Mouse (Mus musculus) C2C12 (cell line): ENCODE data around the gene Slc38a9. TPM values are rescaled to one million over a fixed set of nuclear protein-coding genes. Genes with fewer than 3 reads are reported as not detected.

Experiments used
- H3K27me3 ChIP-seq: one replicate; pipeline ENCODE4 v1.6.1; 2011; ENCODE audit not compliant: control insufficient read depth, insufficient read depth, insufficient read length
- H3K36me3 ChIP-seq: one replicate; pipeline ENCODE4 v1.6.1; 2011; ENCODE audit not compliant: control insufficient read depth, insufficient read depth
- H3K4me3 ChIP-seq: one replicate; pipeline ENCODE4 v1.5.1; 2011; ENCODE audit warnings: mild to moderate bottlenecking, control low read depth; ENCODE audit not compliant: poor library complexity, insufficient read depth, severe bottlenecking
- H3K79me2 ChIP-seq: one replicate; pipeline ENCODE4 v1.6.1; 2011; ENCODE audit not compliant: control insufficient read depth, insufficient read depth
- H3K79me3 ChIP-seq: one replicate; pipeline ENCODE4 v1.6.1; 2011; ENCODE audit warnings: low read depth, control low read depth
- H3ac ChIP-seq: one replicate; pipeline ENCODE3; 2011; ENCODE audit warnings: low read depth; ENCODE audit not compliant: control insufficient read depth, insufficient read length
- CEBPB ChIP-seq: IDR thresholded peaks from one replicate; pipeline ENCODE4 v1.6.1; 2011; ENCODE audit warnings: low read depth, mild to moderate bottlenecking, control low read depth, moderate library complexity
- CTCF ChIP-seq: IDR thresholded peaks from one replicate; pipeline ENCODE4 v1.5.1; 2011; ENCODE audit not compliant: control insufficient read depth, insufficient read depth, insufficient read length
- FOSL1 ChIP-seq: IDR thresholded peaks from one replicate; pipeline ENCODE4 v1.8.0; 2011; ENCODE audit warnings: mild to moderate bottlenecking, low read length; ENCODE audit not compliant: poor library complexity, insufficient read depth, severe bottlenecking
- MAX ChIP-seq: IDR thresholded peaks from one replicate; pipeline ENCODE4 v1.6.1; 2011; ENCODE audit warnings: mild to moderate bottlenecking, control low read depth
- MYOD1 ChIP-seq: IDR thresholded peaks from one replicate; pipeline ENCODE4 v1.6.1; 2011; ENCODE audit warnings: low read depth; ENCODE audit not compliant: control insufficient read depth, insufficient read length
- MYOG ChIP-seq: IDR thresholded peaks from one replicate; pipeline ENCODE4 v1.6.1; 2011; ENCODE audit not compliant: control insufficient read depth, insufficient read length; ENCODE audit errors: extremely low read depth
- USF1 ChIP-seq: IDR thresholded peaks from one replicate; pipeline ENCODE4 v1.6.1; 2011; ENCODE audit warnings: low read depth, mild to moderate bottlenecking, control low read depth, moderate library complexity
- polyA plus RNA-seq: library from polyadenylated mRNA; unstranded; fragments of >200 nt; fragmentation: generic; extraction: Trizol; gene quantifications from one replicate; pipeline ENCODE4 v1.2.1, GENCODE M21; 2012; ENCODE audit warnings: missing spikeins

Gene Slc38a9
- polyA plus RNA-seq, 1 experiment = 1.5 TPM

DNA sequence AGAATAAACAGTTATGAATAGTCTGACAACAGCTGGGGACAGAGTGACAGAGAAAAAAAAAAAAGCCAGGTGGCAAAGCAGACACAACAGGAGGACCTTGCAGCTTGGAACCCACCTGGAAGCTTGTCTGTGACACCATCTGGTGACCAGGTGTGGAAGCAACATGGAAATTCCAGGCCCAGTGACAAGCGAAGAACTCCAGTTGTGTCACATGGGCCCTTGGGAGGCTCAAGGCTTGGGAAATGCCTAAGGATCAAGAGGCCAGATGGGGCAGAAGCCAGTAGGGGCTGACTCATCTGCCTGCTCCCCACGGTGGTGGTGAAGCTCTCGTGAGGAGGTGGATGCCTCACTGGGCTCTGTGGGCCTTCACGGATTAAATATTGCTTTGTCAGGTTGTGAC lies 94.3 kb downstream of the Slc38a9 start:
- H3ac ChIP-seq = no peak overlapping the region
- H3K79me3 ChIP-seq = no peaks in the 10 kb centered on the region
- no peaks in the 10 kb centered on the region for H3K36me3 ChIP-seq
- no peaks in the 10 kb centered on the region for H3K27me3 ChIP-seq
- no peaks in the 10 kb centered on the region for H3K79me2 ChIP-seq
- H3K4me3 ChIP-seq = no peak overlapping the region
- no peak for TF ChIP-seq FOSL1
- no peak for TF ChIP-seq MYOD1
- no peak for TF ChIP-seq MAX
- TF ChIP-seq CTCF = no peak
- TF ChIP-seq USF1 = peak; percentile 32

DNA sequence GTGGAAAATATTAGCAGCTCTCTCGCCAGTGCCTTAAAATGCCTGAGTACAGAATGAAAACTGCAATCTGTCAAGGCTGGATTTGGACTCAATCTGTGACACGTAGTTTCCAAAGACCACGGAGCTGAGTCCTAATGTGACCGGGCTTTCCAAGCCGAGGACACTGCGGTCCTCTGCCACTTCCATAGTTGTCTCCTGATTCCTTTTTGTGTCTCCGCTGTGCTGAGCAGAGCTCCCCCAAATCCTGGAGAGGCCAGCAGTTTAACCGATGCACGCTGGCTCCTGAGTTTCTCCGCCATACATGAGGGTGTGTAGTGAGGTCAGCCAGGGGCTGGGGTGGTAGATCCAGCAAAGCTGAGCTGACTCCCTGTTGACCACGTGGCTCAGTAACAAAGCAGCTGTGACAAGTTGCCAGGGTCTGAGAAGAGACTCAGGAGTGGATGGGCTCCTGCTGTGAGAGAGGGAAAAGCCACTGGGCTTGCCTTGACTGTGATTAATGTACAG lies 95.0 kb downstream of the Slc38a9 start:
- Histone ChIP-seq H3K79me2 (no peaks in the 10 kb centered on the region), H3K27me3 (no peaks in the 10 kb centered on the region), H3K79me3 (no peaks in the 10 kb centered on the region), H3ac (no peak overlapping the region), H3K4me3 (no peak overlapping the region), H3K36me3 (no peaks in the 10 kb centered on the region)
- TF ChIP-seq USF1 = peak; percentile 32
- no peak for TF ChIP-seq CTCF

DNA sequence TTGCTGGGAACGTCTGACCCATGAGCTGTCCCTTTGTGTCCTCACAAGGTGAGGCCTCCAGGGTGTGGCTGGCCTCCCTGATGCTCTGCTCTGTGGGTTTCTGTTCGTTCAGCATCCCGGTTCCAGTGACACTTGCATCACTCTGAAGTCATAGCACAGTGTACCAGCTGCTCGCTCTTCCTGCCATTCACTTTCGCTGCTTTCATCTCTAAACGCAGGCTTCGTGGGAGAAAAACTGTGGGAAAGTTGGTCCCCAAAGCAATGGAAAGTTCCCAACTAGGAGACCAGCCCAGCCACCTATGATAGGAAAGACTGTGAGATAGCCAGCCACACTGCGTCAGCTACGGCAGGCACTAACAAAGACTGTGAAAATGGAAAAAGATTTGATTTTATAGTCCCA lies 96.8 kb downstream of the Slc38a9 start:
- H3ac ChIP-seq = no peak overlapping the region
- H3K79me2 ChIP-seq = no peaks in the 10 kb centered on the region
- H3K27me3 ChIP-seq = no peaks in the 10 kb centered on the region
- no peak overlapping the region for H3K4me3 ChIP-seq
- TF ChIP-seq MYOG (no peak), MYOD1 (no peak), FOSL1 (no peak), MAX (no peak), CTCF (no peak), USF1 (no peak), CEBPB (no peak)
- no peaks in the 10 kb centered on the region for H3K36me3 ChIP-seq
- H3K79me3 ChIP-seq = no peaks in the 10 kb centered on the region

DNA sequence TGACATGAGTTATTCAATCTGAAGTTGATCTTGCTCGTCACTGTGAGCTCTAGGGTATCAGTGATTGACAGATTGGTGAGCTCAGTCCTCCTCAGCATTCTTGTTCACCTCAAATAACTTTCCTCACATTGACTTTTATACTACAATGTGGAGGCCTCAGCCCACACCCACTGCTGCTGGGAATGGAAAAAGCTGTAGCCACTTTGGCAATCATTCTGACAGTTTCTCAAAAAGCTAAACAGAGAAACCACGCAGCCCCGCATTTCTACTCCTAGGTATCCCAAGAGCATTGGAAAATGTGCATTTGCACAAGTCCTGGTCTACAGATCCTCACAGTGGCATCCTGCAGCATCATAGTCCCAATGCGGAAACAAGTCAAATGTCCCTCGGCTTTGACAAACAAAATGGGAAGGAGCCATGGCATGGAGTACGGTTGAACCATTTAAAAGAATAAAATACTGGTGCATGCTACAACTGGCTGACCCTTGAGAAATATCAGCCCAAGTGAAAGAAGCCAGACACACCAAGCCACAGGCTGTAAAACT lies 98.1 kb downstream of the Slc38a9 start:
- Histone ChIP-seq H3K79me2 (no peaks in the 10 kb centered on the region), H3K4me3 (no peak overlapping the region), H3K79me3 (no peaks in the 10 kb centered on the region), H3K36me3 (no peaks in the 10 kb centered on the region), H3K27me3 (no peaks in the 10 kb centered on the region), H3ac (no peak overlapping the region)
- TF ChIP-seq CTCF (no peak), MYOG (no peak), FOSL1 (no peak), MYOD1 (no peak), USF1 (no peak), MAX (no peak), CEBPB (no peak)

DNA sequence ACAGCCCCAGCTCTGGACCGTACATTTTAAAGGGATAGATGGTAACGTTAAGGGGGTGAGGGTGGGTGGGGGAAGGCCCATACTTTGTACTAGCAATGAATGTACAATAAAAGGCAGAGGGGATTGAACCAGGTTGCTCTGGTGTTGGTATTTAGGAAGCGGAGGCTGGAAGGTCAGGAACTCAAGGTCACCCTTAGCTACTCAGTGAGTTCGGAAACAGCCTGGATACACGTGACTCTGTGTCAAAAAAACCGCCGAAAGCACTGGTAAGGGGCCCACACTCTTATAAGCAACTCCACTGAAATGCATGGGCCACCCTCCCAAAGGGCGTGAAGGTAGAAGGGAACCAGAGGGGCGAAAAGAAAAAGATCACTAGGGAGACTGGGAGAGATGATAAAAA lies 98.8 kb downstream of the Slc38a9 start:
- TF ChIP-seq MAX (no peak), MYOG (no peak), CEBPB (no peak), FOSL1 (no peak), USF1 (no peak), MYOD1 (no peak), CTCF (no peak)

DNA sequence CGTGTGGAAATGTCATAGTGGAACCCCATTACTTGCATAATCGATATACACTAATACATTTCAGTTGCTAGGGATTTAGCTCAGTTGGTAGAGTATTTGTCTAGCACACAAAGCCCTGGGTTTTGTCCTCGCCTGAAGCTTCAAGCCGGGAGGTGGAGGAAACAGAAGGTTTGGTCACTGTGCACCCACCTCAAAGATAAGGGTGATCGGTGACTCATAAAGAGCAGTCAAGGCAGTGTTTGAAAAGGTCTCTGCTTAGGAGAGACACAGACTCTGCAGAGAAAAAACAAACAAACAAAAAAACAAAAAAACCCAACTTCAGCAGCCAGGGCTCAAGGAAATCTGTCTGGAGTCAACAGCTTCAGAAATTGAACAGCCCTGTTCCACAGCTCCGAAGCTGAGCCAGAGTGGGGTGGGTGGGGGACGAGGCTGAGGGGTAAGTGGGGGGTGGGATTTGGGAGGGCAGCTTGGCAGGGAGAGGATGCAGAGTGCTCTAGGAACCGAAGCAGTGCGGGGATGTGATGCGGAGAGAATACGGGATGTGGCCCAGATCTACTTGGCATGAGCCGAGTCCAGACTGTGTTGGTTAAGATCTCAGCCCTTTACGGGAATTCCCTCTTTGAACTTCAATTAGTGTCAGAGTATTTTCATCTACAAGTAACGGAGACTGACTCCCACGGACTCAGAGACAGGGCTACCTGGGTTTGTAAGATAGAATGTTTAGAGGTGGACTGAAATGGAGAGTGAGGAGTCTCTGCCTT lies 99.4 kb downstream of the Slc38a9 start:
- H3K79me3 ChIP-seq = no peaks in the 10 kb centered on the region
- no peaks in the 10 kb centered on the region for H3K79me2 ChIP-seq
- no peaks in the 10 kb centered on the region for H3K36me3 ChIP-seq
- H3ac ChIP-seq = no peak overlapping the region
- no peak overlapping the region for H3K4me3 ChIP-seq
- TF ChIP-seq CEBPB (no peak), CTCF (no peak), MYOD1 (no peak), MAX (no peak), FOSL1 (no peak), USF1 (no peak), MYOG (no peak)
- no peaks in the 10 kb centered on the region for H3K27me3 ChIP-seq

More for the DNA sequence above, 98.8 kb downstream of the Slc38a9 start:
- Histone ChIP-seq H3K79me2 (no peaks in the 10 kb centered on the region), H3K27me3 (no peaks in the 10 kb centered on the region), H3K36me3 (no peaks in the 10 kb centered on the region), H3ac (no peak overlapping the region), H3K4me3 (no peak overlapping the region), H3K79me3 (no peaks in the 10 kb centered on the region)
